Mouse (Mus musculus) lung, postnatal 0 days (tissue): Measurements from ENCODE around the gene Agbl4. TPM values are rescaled to one million over a fixed set of nuclear protein-coding genes. Genes with fewer than 3 reads are reported as not detected.

ENCODE experiments used
- ATAC-seq: fragments of 200-750 bp; cut with Nextera tagmentation; 2 replicates; pipeline ENCODE4 v1.8.0; 2017; ENCODE audit warnings: moderate library complexity
- DNase-seq: peaks from one replicate; pipeline ENCODE4 v3.0.0-alpha.2; 2016; ENCODE audit warnings: low spot score
- H3K27ac ChIP-seq: fragments of 300-500 bp; sonication (generic); 2 replicates; pipeline ENCODE4 v1.5.1; 2014; ENCODE audit warnings: antibody characterized with exemption, mild to moderate bottlenecking, low read length, mixed read lengths
- H3K27me3 ChIP-seq: fragments of 300-500 bp; sonication (generic); replicated peaks from 2 replicates; pipeline ENCODE4 v1.6.1; 2014; ENCODE audit warnings: low read length, mixed read lengths; ENCODE audit not compliant: insufficient read depth
- H3K36me3 ChIP-seq: fragments of 300-500 bp; sonication (generic); 2 replicates; pipeline ENCODE4 v1.6.1; 2014; ENCODE audit warnings: low read length, mixed read lengths; ENCODE audit not compliant: insufficient read depth
- H3K4me1 ChIP-seq: fragments of 300-500 bp; sonication (generic); 2 replicates; pipeline ENCODE4 v1.6.1; 2014; ENCODE audit warnings: antibody characterized with exemption, low read depth, low read length, mixed read lengths; ENCODE audit not compliant: insufficient read depth
- H3K4me2 ChIP-seq: fragments of 300-500 bp; sonication (generic); replicated peaks from 2 replicates; pipeline ENCODE4 v1.6.1; 2014; ENCODE audit warnings: low read depth, mild to moderate bottlenecking, low read length, moderate library complexity, mixed read lengths
- H3K4me3 ChIP-seq: fragments of 300-500 bp; sonication (generic); 2 replicates; pipeline ENCODE4 v1.5.1; 2014; ENCODE audit warnings: low read depth, low read length
- H3K9ac ChIP-seq: fragments of 300-500 bp; sonication (generic); replicated peaks from 2 replicates; pipeline ENCODE4 v1.6.1; 2014; ENCODE audit warnings: low read depth, mild to moderate bottlenecking
- H3K9me3 ChIP-seq: fragments of 300-500 bp; sonication (generic); 2 replicates; pipeline ENCODE4 v1.6.1; 2016; ENCODE audit warnings: low read length, mixed read lengths
- CTCF ChIP-seq: IDR thresholded peaks from 2 replicates; pipeline ENCODE4 v1.5.1; 2016; ENCODE audit warnings: antibody characterized with exemption, mild to moderate bottlenecking
- EP300 ChIP-seq: IDR thresholded peaks from 2 replicates; pipeline ENCODE4 v1.6.1; 2016; ENCODE audit warnings: antibody characterized with exemption, mild to moderate bottlenecking, control low read depth
- WGBS: fragments of 180-500 bp; shearing (Covaris S2); extraction: QIAGEN DNeasy Blood & Tissue Kit; methylation state at CpG from one replicate; pipeline ENCODE4 v1.1.7; 2014; 5-methylcytosine and 5-hydroxymethylcytosine counted together
- polyA plus RNA-seq: library from polyadenylated mRNA; unstranded; fragments of >200 nt; fragmentation: Nextera tagmentation; extraction: Ambion mirVana; gene quantifications from 2 replicates; pipeline ENCODE4 v1.2.1, GENCODE M21; 2015

Gene Agbl4
- polyA plus RNA-seq, 1 experiment from 2014 or later: 0.50 TPM

DNA sequence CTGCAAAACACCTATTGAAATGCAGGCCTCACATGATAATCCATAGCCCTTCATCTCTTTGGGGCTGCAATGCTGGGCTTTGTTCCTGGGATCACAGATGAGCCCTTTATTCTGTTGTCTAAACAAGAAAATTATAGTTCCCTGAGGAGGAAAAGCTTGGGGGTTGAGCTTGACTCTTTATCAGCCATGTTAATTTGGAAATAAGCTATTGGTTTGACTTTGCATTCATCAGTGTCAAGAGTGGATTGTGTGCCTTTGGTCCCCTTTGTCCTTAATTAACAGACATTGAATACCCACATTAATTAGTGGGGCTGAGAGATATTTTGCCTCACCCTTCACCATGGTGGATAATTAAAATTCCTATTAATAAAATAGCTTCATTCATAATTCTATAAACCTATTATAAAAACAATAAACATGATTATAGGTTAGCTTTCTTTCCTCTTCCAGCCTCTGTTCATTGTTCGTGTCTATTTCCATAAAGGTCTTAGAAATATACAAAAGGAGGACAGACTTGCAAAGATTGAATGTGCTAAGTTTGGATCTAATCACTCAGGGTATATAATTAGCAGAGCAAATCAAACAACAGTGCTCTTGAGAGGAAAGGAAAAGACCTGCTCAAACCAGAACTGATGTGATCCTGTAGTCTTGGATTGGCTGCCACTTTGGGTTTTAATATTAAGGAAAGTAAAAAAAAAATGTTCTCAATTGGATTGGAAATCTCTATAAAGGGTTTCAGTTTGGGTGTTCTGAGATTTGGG is 607.4 kb downstream of the Agbl4 start:
- 60% methylated on average over 1 of the region's 1 CpGs for WGBS
- H3K4me2 ChIP-seq: no peak overlapping the region

DNA sequence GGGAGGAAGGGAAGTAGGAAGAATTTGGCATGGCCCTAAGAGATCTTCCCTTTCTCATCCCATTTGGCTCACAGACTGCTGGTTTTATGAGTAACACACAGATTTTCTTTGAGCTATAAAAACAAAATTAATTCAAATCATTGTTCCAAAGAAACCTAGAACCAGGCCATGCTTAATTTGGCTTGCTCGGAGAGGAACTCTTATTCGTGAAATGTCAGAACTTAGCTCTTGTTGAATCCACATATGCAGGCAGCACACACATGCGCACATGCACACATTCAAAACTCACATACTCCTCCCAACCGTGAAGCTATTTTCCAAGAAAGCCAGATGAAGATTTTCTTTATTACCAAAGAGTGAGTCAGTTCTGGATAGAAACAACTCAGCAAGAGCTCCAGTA is 621.9 kb downstream of the Agbl4 start:
- no peak overlapping the region for H3K4me2 ChIP-seq
- TF ChIP-seq CTCF (no peak), EP300 (no peak)
- no peak overlapping the region for H3K27ac ChIP-seq
- WGBS: 90% methylated on average over 4 of the region's 4 CpGs
- no peaks in the 10 kb centered on the region for H3K4me1 ChIP-seq
- no peak overlapping the region for H3K9ac ChIP-seq
- DNase-seq: no peak
- H3K36me3 ChIP-seq: no peaks in the 10 kb centered on the region
- H3K9me3 ChIP-seq: no peaks in the 10 kb centered on the region
- ATAC-seq: no peak
- no peaks in the 10 kb centered on the region for H3K27me3 ChIP-seq
- H3K4me3 ChIP-seq: no peak overlapping the region

More for the DNA sequence above, 607.4 kb downstream of the Agbl4 start:
- DNase-seq (no peak), ATAC-seq (no peak)
- Histone ChIP-seq H3K4me3 (no peak overlapping the region), H3K4me1 (no peaks in the 10 kb centered on the region), H3K9ac (no peak overlapping the region), H3K27me3 (no peaks in the 10 kb centered on the region), H3K27ac (no peak overlapping the region), H3K9me3 (no peaks in the 10 kb centered on the region), H3K36me3 (no peaks in the 10 kb centered on the region)
- TF ChIP-seq CTCF (no peak), EP300 (no peak)

DNA sequence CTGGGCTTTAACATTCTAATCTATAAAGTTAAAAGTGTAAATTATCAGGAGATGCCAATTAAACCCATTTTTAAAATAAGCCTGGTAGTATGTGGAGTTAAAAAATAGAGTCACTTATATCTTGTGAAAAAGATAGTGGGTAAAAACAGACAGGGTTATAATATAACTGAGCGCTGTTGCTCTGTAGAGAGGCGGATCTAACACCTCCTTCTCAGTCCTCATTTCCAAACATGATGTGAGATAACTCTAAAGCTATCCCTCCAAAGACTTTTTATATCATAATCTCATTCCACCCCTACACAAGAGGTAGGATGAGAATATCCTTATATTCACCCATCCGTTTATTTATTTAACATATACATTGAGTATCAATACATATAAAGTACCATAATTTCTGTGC is 669.9 kb downstream of the Agbl4 start:
- Histone ChIP-seq H3K4me1 (no peaks in the 10 kb centered on the region), H3K27me3 (no peaks in the 10 kb centered on the region), H3K4me3 (no peak overlapping the region), H3K36me3 (no peaks in the 10 kb centered on the region), H3K9ac (no peak overlapping the region), H3K27ac (no peak overlapping the region), H3K4me2 (no peak overlapping the region), H3K9me3 (no peaks in the 10 kb centered on the region)
- 88% methylated on average over 3 of the region's 3 CpGs for WGBS
- DNase-seq (no peak), ATAC-seq (no peak)
- TF ChIP-seq EP300 (no peak), CTCF (no peak)

DNA sequence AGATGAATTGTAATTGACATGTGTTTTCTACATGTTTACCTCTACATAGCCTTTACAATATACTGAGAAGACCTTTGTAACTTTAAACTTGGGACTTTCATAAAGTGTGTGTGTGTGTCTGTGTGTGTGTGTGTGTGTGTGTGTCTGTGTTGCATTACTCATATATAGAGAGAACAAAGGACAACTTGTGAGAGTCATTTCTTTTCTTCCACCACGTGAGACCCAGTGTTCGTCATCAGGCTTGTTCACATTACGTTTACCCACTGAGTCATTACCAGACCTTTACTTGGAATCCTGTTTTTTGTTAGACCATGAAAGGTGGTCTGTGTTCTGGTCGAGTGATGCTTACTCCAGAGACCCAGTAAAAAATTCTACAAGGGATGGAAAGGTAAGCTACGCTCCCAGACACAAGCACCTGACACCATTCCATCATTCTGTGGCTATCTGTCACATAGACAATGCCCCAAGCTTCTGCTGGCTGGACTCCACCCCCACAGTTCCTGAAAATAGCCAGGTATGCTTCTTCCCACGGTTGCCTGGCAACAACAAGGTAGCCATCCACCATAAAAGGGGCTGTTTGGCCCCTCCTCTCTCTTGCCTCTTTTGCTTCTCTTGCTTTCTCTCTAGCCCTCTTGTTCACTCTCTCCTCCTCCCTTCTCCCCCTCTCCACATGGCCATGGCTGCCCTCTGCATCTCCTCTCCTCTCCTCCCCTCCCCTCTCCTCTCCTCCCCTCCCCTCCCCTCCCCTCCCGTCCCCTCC is 676.5 kb downstream of the Agbl4 start:
- no peaks in the 10 kb centered on the region for H3K36me3 ChIP-seq
- H3K4me3 ChIP-seq: no peak overlapping the region
- H3K27ac ChIP-seq: no peak overlapping the region
- no peak for DNase-seq
- TF ChIP-seq EP300 (no peak), CTCF (no peak)
- 45% methylated on average over 6 of the region's 7 CpGs for WGBS
- H3K9ac ChIP-seq: no peak overlapping the region
- ATAC-seq: no peak
- H3K27me3 ChIP-seq: no peaks in the 10 kb centered on the region
- no peak overlapping the region for H3K4me2 ChIP-seq
- no peaks in the 10 kb centered on the region for H3K4me1 ChIP-seq
- no peaks in the 10 kb centered on the region for H3K9me3 ChIP-seq

DNA sequence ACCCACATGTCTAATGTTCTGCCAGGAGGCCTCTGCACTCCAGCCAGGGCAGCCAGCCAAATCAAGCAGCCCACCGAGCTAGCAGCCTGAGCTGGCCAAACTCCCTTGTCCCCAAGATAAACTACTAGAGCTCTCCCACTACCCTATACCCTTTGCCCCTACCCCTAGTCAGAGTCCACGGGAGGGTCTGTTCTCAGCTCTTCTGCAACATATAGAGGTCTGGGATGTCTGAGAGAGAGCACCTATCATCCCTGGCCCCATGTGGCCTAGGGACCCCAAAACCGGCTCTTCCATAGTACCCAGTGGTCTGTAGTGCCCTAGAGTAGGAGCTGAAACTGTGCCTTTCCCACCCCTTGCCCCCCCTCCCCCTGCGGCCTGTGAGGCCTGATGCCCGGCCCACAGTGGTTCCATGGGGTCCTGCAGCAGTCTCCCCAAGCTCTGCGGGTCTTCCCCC is 677.3 kb downstream of the Agbl4 start:
- no peaks in the 10 kb centered on the region for H3K4me1 ChIP-seq

DNA sequence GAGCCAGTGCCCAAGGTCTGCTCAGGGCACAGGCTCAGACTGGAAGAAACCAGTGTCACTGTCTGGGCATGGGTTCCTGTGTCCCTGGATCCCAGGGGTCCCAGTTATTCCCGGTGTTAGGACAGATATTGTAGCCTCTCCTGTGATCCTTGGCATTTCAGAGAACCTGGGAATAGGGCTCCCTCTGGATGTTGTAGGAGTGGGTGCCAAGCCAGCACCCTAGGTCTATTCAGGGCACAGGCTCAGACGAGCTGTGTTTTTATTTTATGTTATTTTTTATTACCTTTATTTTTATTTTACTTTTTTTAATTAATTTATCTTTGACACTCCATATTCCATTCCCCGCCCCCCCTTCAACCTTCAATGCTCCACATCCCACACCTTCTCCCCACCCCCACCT is 680.3 kb downstream of the Agbl4 start:
- ATAC-seq (no peak), DNase-seq (no peak)
- Histone ChIP-seq H3K27ac (no peak overlapping the region), H3K9me3 (no peaks in the 10 kb centered on the region), H3K4me1 (no peaks in the 10 kb centered on the region), H3K36me3 (no peaks in the 10 kb centered on the region), H3K4me2 (no peak overlapping the region), H3K4me3 (no peak overlapping the region), H3K9ac (no peak overlapping the region), H3K27me3 (no peaks in the 10 kb centered on the region)
- WGBS: 79% methylated on average over 3 of the region's 3 CpGs
- TF ChIP-seq EP300 (no peak), CTCF (no peak)

More for the DNA sequence above, 677.3 kb downstream of the Agbl4 start:
- Histone ChIP-seq H3K36me3 (no peaks in the 10 kb centered on the region), H3K9ac (no peak overlapping the region), H3K27me3 (no peaks in the 10 kb centered on the region), H3K9me3 (no peaks in the 10 kb centered on the region), H3K27ac (no peak overlapping the region), H3K4me2 (no peak overlapping the region), H3K4me3 (no peak overlapping the region)
- DNase-seq (no peak), ATAC-seq (no peak)
- WGBS: 64% methylated on average over 6 of the region's 6 CpGs
- TF ChIP-seq EP300 (no peak), CTCF (no peak)
